Mouse (Mus musculus) liver, adult 2 months (tissue): ENCODE measurements at regions not wholly inside any gene's neighbourhood (a gene's known extent, or its start where the extent isn't known, plus 50 kb on each side); places are given as distances from the start of the nearest gene placed in this dataset.

Experiments
- CTCF ChIP-seq: fragments of 200-500 bp; IDR thresholded peaks from 2 replicates; pipeline ENCODE4 v1.5.1; 2011; ENCODE audit warnings: low read depth, low read length, control low read depth
- POLR2A ChIP-seq: fragments of 200-500 bp; IDR thresholded peaks from 2 replicates; pipeline ENCODE4 v1.6.1; 2011; ENCODE audit warnings: low read length, control low read depth; ENCODE audit not compliant: insufficient read depth; ENCODE audit errors: extremely low read depth

GRCm38 (mm10) chr3:147966379-147966778 lies 1024.0 kb downstream of the Adgrl2 start:
- no peak for TF ChIP-seq POLR2A
- no peak for TF ChIP-seq CTCF
